Mouse (Mus musculus): ENCODE measurements around the gene Timm13. TPM values are rescaled to one million over a fixed set of nuclear protein-coding genes. Genes with fewer than 3 reads are reported as not detected.

Gene Timm13
- polyA plus RNA-seq, 1 experiment from 2014 or later = 306 TPM

DNA sequence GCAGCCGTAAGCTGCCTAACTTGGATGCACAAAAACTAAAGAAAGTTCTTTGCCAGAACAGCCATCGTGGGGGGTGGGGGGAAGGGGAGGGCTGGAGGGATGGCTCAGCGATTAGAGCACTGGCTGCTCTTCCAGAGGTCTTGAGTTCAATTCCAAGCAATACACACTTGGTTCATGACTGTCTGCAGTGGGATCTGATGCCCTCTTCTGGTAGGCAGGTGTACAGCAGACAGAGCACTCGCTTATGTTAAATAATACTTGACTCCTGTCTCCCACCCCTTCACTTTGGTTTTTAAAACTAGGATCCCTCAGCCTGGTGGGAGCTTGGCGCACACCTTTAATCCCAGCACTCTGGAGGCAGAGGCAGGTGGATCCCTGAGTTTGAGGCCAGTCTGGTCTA is 24.7 kb downstream of the Timm13 start:
- Histone ChIP-seq H3K9me3 (no peaks in the 10 kb centered on the region), H3K4me2 (replicated peaks) (no peak overlapping the region), H3K9ac (no peak overlapping the region), H3K36me3 (no peaks in the 10 kb centered on the region), H3K4me3 (no peak overlapping the region), H3K4me1 (no peaks in the 10 kb centered on the region), H3K27me3 (peaks cover 16% of the 10 kb centered on the region), H3K27ac (no peak overlapping the region)
- 28% methylated on average over 5 of the region's 5 CpGs for WGBS
- ATAC-seq (ENCODE audit: low FRiP score, low read depth) = no peak

- H3K27me3 ChIP-seq = peaks cover 16% of the 10 kb centered on the region
- H3K27ac ChIP-seq = no peak overlapping the region
- 78% methylated on average over 9 of the region's 9 CpGs for WGBS
- H3K4me2 ChIP-seq (replicated peaks) = no peak overlapping the region
- no peaks in the 10 kb centered on the region for H3K9me3 ChIP-seq
- no peak for ATAC-seq (ENCODE audit: low FRiP score, low read depth)
- peak overlapping the region; percentile 25 for H3K9ac ChIP-seq
- H3K4me3 ChIP-seq = no peak overlapping the region
- no peaks in the 10 kb centered on the region for H3K4me1 ChIP-seq
- H3K36me3 ChIP-seq = no peaks in the 10 kb centered on the region
Observed at GRCm38 (mm10) chr10:80874035-80874434, 26.7 kb downstream of the Timm13 start.

DNA sequence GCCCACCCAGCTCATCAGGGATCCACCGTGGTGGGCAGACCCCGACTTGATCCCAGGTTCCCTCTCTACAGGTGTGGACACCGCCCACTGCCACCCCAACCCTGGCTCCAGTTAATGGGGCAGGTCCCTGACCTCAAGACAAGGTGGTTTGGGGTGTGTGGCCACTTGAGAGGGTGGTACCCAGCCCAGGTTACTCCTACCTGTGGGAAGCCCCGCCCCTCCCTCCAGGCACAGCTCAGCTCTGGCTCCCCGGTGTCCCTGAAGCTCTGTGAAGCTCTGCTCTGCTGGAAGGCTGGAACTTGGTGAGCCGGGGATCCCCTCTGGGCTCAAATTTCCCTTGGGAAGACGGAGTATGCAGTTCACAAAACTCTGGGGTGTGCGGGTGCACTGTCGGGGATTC is 29.2 kb downstream of the Timm13 start, which contains the start of gene Tmprss9:
Gene Tmprss9 (plus strand): TSS at position 268 of the 400 bp plus-strand sequence.
- Histone ChIP-seq H3K4me2 (replicated peaks) (no peak within 1 kb of the TSS), H3K9ac (no peak within 1 kb of the TSS), H3K4me3 (no peak within 1 kb of the TSS), H3K4me1 (no peaks in the 10 kb centered on the region), H3K9me3 (no peaks in the 10 kb centered on the region), H3K27ac (no peak within 1 kb of the TSS), H3K27me3 (peaks cover 16% of the 10 kb centered on the region), H3K36me3 (peaks cover 21% of the 10 kb centered on the region)
- 29% methylated on average over 9 of the region's 9 CpGs for WGBS
- ATAC-seq (ENCODE audit: low FRiP score, low read depth) = no peak

- Histone ChIP-seq H3K36me3 (peaks cover 27% of the 10 kb centered on the region), H3K4me1 (no peaks in the 10 kb centered on the region), H3K27ac (no peak overlapping the region), H3K4me3 (no peak overlapping the region), H3K9ac (no peak overlapping the region), H3K27me3 (peaks cover 16% of the 10 kb centered on the region), H3K9me3 (no peaks in the 10 kb centered on the region), H3K4me2 (replicated peaks) (no peak overlapping the region)
- no peak for ATAC-seq (ENCODE audit: low FRiP score, low read depth)
- 82% methylated on average over 3 of the region's 6 CpGs for WGBS
Observed at GRCm38 (mm10) chr10:80870993-80871392, 29.8 kb downstream of the Timm13 start.

- no peak for ATAC-seq (ENCODE audit: low FRiP score, low read depth)
- H3K4me2 ChIP-seq (replicated peaks) = no peak overlapping the region
- H3K27ac ChIP-seq = no peak overlapping the region
- no peaks in the 10 kb centered on the region for H3K27me3 ChIP-seq
- H3K36me3 ChIP-seq = peaks cover 73% of the 10 kb centered on the region
- H3K9me3 ChIP-seq = no peaks in the 10 kb centered on the region
- 87% methylated on average over 16 of the region's 16 CpGs for WGBS
- H3K4me3 ChIP-seq = no peak overlapping the region
- no peak overlapping the region for H3K9ac ChIP-seq
- H3K4me1 ChIP-seq = no peaks in the 10 kb centered on the region
Observed at GRCm38 (mm10) chr10:80864446-80864845, 36.3 kb downstream of the Timm13 start.

DNA sequence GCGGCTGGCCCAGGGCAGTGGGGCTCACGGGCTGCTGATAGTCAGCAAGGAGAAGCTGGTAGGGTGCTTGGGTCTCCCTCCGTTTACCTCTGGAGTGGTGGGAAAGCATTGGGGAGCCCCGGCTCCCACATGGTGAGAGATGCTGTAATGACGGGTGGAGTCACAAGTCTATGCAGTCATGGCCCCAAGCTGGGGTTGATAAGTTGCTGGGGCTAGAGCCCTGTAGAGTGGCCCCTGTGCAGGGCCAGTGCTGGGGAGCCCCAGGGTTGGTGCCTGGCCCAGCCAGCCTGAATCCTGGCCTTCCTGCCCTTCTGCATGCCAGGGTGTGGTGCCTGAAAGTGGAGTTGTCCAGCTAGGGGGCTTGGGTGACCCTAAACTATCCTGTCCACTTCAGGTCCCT is 38.5 kb downstream of the Timm13 start:
- Histone ChIP-seq H3K4me3 (no peak overlapping the region), H3K4me1 (0 out of 2 replicates have a peak, but pooled peaks cover 4% of the 10 kb centered on the region), H3K27ac (no peak overlapping the region), H3K9ac (peak overlapping the region; percentile 13; the same call in 1 of the 2 replicates), H3K36me3 (peaks cover 59% of the 10 kb centered on the region), H3K9me3 (no peaks in the 10 kb centered on the region), H3K4me2 (replicated peaks) (no peak overlapping the region), H3K27me3 (no peaks in the 10 kb centered on the region)
- WGBS = 92% methylated on average over 5 of the region's 5 CpGs
- ATAC-seq (ENCODE audit: low FRiP score, low read depth) = no peak

GRCm38 (mm10) chr10:80858350-80858935 is 42.3 kb downstream of the Timm13 start:
- no peak overlapping the region for H3K4me3 ChIP-seq
- peaks cover 23% of the 10 kb centered on the region for H3K36me3 ChIP-seq
- no peaks in the 10 kb centered on the region for H3K9me3 ChIP-seq
- no peak overlapping the region; the same call in 1 of the 2 replicates for H3K27ac ChIP-seq
- H3K27me3 ChIP-seq = no peaks in the 10 kb centered on the region
- H3K4me2 ChIP-seq (replicated peaks) = no peak overlapping the region
- no peak for ATAC-seq (ENCODE audit: low FRiP score, low read depth)
- 86% methylated on average over 7 of the region's 7 CpGs for WGBS
- H3K4me1 ChIP-seq = peaks cover 32% of the 10 kb centered on the region
- peak overlapping the region; percentile 32 for H3K9ac ChIP-seq

- Histone ChIP-seq H3K27ac (no peak overlapping the region; the same call in 1 of the 2 replicates), H3K4me1 (peaks cover 35% of the 10 kb centered on the region), H3K27me3 (no peaks in the 10 kb centered on the region), H3K4me3 (no peak overlapping the region), H3K9me3 (no peaks in the 10 kb centered on the region), H3K4me2 (replicated peaks) (no peak overlapping the region), H3K36me3 (peaks cover 22% of the 10 kb centered on the region), H3K9ac (peak overlapping the region; percentile 36; the same call in 1 of the 2 replicates)
- WGBS = 52% methylated on average over 3 of the region's 3 CpGs
- no peak for ATAC-seq (ENCODE audit: low FRiP score, low read depth)
Observed at GRCm38 (mm10) chr10:80857848-80858247, 42.9 kb downstream of the Timm13 start.

DNA sequence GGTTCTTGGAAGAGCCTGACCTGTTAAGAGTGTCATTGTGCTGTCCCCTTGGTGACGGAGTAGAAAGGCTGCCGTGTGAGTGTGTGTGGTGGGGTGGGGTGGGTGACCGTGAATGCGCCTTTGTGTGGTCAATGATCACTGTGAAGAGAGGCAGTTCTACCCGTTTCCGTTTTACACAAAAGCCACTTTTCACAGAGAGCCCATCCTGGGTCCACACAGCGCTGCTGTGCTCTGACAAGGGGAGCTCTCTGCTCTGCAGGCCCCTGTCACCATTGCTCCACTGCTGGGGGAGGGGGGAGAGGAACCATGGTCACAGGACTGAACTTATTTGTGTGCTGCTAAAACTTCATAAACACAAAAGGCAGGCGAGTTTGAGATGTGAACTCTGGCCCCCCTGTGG is 43.4 kb downstream of the Timm13 start:
- Histone ChIP-seq H3K4me3 (no peak overlapping the region), H3K4me2 (replicated peaks) (peak overlapping the region; percentile 99; the same call in 1 of the 2 replicates), H3K4me1 (peaks cover 35% of the 10 kb centered on the region), H3K9ac (peak overlapping the region; percentile 36; the same call in 1 of the 2 replicates), H3K36me3 (peaks cover 20% of the 10 kb centered on the region), H3K27ac (no peak overlapping the region), H3K27me3 (no peaks in the 10 kb centered on the region), H3K9me3 (no peaks in the 10 kb centered on the region)
- WGBS = 75% methylated on average over 8 of the region's 8 CpGs
- ATAC-seq (ENCODE audit: low FRiP score, low read depth) = no peak

DNA sequence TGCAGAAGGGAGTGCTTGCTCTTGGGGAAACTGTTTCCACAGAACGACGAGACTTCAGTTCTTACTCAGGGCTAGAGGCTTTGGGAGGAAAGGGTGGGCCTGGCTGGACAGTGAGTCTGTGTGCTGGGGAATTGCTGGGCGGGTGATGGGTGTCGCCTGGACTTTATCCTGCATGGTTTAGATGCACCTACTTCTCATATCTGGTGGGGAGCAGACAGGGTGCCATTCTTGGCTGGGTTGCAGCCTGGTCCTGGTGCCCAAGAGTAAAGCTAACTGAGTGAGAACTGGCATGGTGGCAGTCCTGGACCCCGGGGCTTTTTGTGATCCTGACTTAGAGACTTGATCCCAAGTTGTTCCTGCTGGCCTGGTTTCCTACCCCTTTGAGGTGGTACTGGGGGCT is 43.9 kb downstream of the Timm13 start:
- peak overlapping the region; percentile 94; the same call in 1 of the 2 replicates for H3K9ac ChIP-seq
- no peak overlapping the region for H3K27ac ChIP-seq
- H3K27me3 ChIP-seq = no peaks in the 10 kb centered on the region
- no peaks in the 10 kb centered on the region for H3K9me3 ChIP-seq
- peaks cover 35% of the 10 kb centered on the region for H3K4me1 ChIP-seq
- peak overlapping the region; percentile 99; the same call in 1 of the 2 replicates for H3K4me2 ChIP-seq (replicated peaks)
- no peak overlapping the region; the same call in 1 of the 2 replicates for H3K4me3 ChIP-seq
- no peak for ATAC-seq (ENCODE audit: low FRiP score, low read depth)
- 83% methylated on average over 5 of the region's 5 CpGs for WGBS
- H3K36me3 ChIP-seq = peaks cover 21% of the 10 kb centered on the region

GRCm38 (mm10) chr10:80856267-80856666 is 44.5 kb downstream of the Timm13 start:
- Histone ChIP-seq H3K4me3 (peak overlapping the region; percentile 97), H3K9me3 (no peaks in the 10 kb centered on the region), H3K36me3 (peaks cover 21% of the 10 kb centered on the region), H3K4me2 (replicated peaks) (peak overlapping the region; percentile 99), H3K9ac (peak overlapping the region; percentile 94), H3K27ac (no peak overlapping the region), H3K4me1 (peaks cover 35% of the 10 kb centered on the region), H3K27me3 (no peaks in the 10 kb centered on the region)
- WGBS = 47% methylated on average over 3 of the region's 3 CpGs
- ATAC-seq (ENCODE audit: low FRiP score, low read depth) = no peak

DNA sequence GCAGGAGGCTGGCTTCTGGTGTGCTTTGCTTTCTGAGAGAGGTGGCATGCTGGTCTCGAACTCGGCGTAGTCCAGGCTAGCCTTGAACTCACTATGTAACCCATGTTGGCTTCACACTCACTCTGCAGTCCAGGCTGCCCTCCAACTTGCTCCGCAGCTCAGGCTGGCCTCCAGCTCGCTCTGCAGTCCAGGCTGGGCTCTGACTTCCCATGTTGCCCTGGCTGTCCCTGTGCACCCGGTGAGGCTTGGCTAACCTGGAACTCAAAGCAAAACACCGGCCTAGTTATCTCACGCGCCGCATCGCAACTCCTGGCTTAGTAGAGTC is 45.1 kb downstream of the Timm13 start:
- ATAC-seq (ENCODE audit: low FRiP score, low read depth) = no peak
- peaks cover 35% of the 10 kb centered on the region for H3K4me1 ChIP-seq
- 19% methylated on average over 11 of the region's 11 CpGs for WGBS
- H3K27ac ChIP-seq = no peak overlapping the region
- peak overlapping the region; percentile 97 for H3K4me3 ChIP-seq
- H3K27me3 ChIP-seq = no peaks in the 10 kb centered on the region
- peak overlapping the region; percentile 94 for H3K9ac ChIP-seq
- H3K9me3 ChIP-seq = no peaks in the 10 kb centered on the region
- peaks cover 25% of the 10 kb centered on the region for H3K36me3 ChIP-seq
- peak overlapping the region; percentile 99 for H3K4me2 ChIP-seq (replicated peaks)

Data from limb, embryonic 13.5 days (tissue).